Mouse (Mus musculus) C2C12 (cell line): ENCODE results near the gene Tmem39a.

Source experiments
- CEBPB ChIP-seq: IDR thresholded peaks from one replicate; pipeline ENCODE4 v1.6.1; 2011; ENCODE audit warnings: low read depth, mild to moderate bottlenecking, control low read depth, moderate library complexity
- CTCF ChIP-seq: IDR thresholded peaks from one replicate; pipeline ENCODE4 v1.5.1; 2011; ENCODE audit not compliant: control insufficient read depth, insufficient read depth, insufficient read length
- MAX ChIP-seq: IDR thresholded peaks from one replicate; pipeline ENCODE4 v1.6.1; 2011; ENCODE audit warnings: mild to moderate bottlenecking, control low read depth
- USF1 ChIP-seq: IDR thresholded peaks from one replicate; pipeline ENCODE4 v1.6.1; 2011; ENCODE audit warnings: low read depth, mild to moderate bottlenecking, control low read depth, moderate library complexity

GRCm38 (mm10) chr16:38584761-38585160 is 26.3 kb downstream of the Tmem39a start:
- TF ChIP-seq CTCF (no peak), MAX (no peak), USF1 (no peak), CEBPB (no peak)
